Mouse (Mus musculus): ENCODE results near the gene Pptc7.
A peak's percentile ranks its signal among the peaks of the same experiment; 100 is the strongest.
"Not testable (repeated sequence)": the region's sequence is repeated elsewhere in the genome, so short reads cannot be mapped to it uniquely, and the experiment has no call there.

Pptc7 gene

DNA sequence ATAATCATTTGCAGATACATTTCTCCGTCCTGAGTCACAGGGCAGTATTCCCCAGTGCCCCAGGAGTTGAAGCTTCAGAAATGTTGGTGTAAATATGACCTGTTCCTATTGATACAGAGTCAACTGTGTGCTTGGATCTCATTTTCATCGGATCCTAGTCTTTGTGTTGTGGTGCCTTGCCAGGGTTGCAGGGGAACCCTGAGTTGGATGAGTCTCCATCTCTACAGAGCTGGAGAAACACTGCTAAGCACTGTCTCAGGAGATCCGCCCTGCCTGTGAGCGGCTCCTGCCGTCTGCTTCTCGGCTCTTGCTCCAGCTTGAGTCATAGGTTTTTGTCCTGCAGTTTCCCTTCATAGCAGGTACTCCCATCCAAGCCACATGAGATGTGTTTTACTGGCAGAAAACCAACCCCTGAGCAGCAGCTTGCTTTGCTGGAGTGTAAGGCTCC is 15.9 kb downstream of the Pptc7 start:
- no peak for DNase-seq (ENCODE audit: low read depth, low spot score)

DNA sequence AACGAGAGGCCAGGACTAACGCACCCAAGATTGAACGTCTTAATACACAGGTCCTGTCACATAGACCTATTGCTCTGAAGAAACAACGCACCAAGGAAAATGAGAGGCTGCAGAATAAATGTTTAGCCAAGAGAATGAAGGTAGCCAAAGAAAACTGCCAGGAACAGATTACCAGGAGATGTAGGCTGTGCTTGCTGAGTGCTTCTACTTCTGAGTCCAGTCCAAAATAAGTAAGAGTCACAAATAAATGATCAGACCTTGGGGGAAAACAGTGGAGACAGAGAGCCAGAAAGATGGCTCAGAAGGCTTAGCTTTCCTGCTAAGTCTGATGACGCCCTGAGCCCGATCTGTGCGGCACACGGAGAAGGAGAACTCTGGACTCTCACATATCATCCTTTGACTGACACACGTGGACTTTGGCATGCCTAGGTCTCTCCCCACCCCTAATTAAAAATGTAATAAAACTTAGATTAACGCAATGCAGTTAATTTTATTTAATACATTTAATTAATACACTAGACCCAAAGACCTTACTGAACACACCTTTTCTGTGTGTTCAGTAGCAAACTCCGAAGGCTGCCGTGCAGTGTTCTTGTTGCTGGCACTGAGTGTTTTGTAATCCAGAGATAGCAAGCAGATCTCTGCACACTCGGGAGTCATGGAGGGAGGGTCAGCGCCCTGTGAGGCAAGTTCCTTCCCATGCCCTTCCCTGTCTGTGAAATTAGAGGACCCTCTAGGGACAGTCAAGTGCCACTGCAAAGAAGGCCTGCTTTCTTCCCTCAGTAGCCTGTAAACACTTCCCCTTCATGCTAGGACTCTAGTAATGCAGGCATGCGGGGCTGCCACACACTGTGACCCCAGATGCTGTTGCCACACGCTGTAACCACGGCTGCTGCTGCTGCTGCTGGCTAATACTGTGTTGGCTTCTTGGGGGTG is 18.9 kb downstream of the Pptc7 start:
- no peak for DNase-seq (ENCODE audit: low read depth, low spot score)

DNA sequence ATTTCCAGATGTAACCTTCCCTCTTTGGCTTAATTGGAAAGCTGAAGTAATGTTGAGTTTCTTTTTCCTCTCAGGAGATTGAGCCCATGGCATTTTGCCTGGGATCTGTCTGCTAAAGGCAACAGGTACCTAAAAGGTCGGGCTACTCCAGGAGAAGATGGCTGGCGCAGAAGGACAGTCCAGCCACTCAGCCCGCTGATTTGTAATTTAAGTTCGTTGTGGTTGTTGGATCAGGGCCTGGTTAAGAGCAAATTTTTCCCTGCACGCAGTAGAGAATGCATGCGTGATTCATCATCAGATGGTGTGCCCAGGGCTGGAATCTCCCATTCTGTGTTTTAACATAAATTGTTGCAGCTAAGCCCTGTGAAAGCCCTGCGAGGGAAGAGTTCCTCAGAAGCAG is 19.8 kb downstream of the Pptc7 start:
- DNase-seq (ENCODE audit: low read depth, low spot score): no peak

DNA sequence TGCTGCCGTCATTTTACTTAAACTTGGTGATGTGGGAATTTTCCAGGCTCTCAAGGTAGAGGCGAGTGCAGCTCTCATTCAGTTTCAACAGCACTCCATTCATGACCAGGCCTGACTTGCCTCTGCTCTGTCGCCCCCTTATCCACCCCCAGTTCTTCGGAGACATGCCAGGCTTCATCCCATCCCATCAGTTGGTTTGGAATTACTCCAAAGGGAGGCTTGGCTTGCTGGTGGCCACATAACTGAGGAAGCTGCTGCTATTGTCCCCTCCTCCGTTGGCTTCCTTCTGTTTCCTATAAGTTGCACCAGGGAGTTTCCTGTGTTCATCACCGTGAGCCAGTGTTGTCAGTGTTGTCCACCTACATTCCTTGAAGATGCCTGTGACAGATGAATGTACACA is 20.4 kb downstream of the Pptc7 start:
- no peak for DNase-seq (ENCODE audit: low read depth, low spot score)

DNA sequence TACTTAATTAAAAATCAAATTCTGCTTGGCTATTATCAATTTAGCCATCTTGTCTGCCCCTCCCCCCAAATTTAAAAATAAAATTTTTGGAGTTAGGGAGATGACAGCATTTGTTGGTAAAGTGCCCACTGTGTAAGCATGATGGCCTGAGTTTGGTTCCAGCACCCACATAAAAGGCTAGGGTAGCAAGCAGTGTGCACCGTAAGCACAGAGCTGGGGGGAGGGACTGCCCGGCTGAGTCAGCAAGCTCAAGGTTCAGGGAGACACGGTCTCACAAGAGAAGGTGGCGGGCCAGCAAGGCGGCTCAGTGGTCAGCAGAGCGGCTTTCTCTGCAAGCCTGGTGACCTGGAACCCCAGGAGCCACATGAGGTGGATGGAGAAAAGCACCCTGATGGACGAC is 21.3 kb downstream of the Pptc7 start:
- no peak for DNase-seq (ENCODE audit: low read depth, low spot score)

DNA sequence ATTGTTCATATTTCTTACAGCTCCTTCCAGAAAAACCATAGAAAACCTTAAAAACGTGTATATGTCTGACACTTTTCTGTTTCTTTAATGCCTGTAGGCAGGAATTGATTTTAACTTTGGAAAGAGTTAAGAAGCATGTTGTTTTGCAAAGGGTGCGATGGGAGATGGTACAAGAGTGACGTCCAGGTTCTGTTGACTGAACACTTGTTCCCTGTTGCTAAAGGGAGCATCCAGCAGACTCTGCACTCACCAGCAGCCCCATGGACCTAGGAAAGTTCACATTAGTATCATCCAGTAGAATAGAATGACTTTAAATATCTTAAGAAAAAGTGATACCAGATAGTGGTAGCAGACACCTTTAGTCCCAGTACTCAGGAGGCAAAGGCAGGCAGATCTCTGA is 22.4 kb downstream of the Pptc7 start:
- DNase-seq (ENCODE audit: low read depth, low spot score): no peak

DNA sequence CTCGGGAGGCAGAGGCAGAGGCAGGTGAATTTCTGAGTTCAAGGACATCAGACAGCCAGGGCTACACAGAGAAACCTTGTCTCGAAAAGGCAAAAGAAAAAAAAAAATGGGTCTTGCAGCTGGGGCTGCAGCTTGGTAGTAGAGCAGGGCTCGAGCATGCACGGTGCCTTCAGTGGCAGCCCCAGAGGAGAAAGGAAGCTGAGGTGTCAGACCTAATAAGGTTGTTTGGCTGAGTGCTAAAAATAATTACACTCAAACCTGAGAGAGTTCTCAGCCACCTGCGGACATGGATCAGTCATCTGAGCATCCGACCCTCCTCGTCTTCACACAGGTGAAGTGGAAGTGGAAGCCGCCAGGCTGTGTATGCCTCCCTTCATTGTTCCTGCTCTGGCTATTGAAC is 26.5 kb downstream of the Pptc7 start:
- DNase-seq (ENCODE audit: low read depth, low spot score): no peak

DNA sequence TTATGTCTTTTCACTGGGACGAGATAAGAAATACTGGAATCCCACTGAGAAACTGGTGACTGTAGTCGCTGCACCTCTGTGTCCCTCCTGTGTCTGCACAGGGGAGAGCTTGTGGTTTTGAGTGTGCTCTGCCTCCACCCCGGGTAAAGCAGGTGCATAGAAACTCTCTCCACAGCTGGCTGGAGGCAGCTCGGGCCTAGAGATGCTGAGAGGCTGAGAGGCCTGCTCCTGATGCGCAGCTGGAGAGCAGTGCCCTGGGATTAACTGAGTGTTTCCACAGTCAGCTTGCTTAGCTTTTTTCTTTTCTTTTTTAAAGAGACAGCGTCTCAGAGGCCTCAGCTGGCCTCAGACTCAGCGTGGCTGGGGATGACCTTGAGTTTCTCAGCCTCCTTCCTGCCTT is 27.5 kb downstream of the Pptc7 start:
- no peak for DNase-seq (ENCODE audit: low read depth, low spot score)

DNA sequence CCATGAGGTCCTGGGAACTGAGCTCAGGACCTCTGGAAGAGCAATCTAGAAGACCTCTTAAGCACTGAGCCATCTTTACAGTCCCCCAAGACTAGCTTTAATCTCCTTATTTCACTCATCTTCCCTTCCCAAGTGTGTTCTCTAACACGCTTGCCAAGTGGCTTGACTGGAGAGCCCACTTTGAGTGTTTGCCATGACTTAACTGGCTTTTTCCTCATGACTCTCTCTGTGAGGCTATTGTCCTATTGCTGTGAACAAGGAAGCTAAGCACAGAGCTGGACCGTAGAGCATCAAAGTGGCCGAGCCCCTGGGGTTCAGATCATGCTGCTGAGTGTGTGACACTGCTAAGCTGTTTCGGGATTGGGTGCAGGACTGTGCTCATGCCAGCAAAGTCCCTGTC is 28.2 kb downstream of the Pptc7 start:
- DNase-seq (ENCODE audit: low read depth, low spot score): no peak

DNA sequence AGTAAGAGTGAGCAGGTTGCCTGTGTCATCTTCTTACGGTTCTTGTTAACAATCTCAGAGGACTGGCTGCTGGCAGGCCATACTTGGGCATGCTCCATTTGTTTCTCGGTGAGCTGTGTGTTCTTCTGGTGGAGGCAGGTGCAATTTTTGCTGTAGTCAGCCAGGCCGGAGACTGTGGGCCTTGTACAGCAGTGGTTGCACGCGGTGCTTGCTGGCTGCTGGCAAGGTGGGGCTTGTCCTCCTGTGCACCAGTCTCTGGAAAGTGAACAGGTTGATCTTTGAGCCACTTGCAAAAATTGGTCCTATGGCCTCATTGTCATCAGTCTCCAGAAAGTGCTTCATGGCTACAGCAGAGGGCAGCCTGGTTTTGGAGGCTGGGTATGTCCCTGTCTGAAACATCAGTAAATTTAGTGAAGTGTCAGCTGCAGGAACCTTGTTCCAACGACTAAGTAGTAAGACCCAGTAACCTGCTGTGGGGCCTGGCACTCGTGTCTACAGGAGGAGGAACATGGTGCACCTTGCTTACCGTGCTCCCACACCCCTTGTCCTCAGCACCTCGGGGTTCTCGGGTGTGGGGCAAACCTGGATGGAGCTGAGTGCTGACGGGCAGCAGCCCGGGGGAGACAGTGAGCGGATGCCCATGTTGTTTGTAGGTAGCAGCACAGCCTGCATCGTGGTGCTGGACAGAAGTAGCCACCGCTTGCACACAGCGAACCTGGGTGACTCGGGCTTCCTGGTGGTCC is 28.9 kb downstream of the Pptc7 start:
- no peak for DNase-seq (ENCODE audit: low read depth, low spot score)

DNA sequence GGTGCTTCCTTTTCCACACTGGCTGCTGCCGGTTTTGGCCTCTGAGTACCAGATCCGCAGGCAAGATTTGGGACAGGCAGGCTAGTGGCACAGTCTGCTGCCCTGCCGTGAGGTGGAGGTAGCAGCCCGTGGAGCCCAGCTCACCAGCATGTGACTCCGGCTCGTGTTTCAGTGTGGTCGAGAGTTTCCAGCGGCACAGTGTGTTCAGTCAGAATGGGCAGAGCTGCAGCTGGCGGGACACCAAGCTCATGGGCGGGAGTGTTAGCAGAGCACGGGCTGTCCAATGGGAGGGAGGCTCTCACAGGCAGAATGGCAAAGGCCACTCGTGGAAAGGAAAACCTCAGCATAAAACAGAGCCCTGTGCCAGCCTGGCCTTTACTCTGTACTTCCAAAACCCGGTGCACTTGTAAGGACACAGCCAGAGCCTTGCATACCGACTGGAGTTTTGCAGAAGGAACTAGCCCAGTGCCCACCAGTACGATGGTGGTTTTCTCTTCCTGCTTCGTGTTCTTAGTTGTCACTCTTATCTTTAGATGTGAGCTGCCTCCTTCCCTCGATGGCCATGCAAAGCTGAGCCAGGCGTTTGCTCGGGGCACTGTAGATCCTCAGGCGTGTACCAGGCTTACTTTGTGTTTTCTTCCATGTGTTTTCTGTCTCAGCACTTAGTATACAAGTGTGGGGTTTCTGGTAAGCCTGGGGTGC is 31.0 kb downstream of the Pptc7 start:
- DNase-seq (ENCODE audit: low read depth, low spot score): peak; percentile 50

DNA sequence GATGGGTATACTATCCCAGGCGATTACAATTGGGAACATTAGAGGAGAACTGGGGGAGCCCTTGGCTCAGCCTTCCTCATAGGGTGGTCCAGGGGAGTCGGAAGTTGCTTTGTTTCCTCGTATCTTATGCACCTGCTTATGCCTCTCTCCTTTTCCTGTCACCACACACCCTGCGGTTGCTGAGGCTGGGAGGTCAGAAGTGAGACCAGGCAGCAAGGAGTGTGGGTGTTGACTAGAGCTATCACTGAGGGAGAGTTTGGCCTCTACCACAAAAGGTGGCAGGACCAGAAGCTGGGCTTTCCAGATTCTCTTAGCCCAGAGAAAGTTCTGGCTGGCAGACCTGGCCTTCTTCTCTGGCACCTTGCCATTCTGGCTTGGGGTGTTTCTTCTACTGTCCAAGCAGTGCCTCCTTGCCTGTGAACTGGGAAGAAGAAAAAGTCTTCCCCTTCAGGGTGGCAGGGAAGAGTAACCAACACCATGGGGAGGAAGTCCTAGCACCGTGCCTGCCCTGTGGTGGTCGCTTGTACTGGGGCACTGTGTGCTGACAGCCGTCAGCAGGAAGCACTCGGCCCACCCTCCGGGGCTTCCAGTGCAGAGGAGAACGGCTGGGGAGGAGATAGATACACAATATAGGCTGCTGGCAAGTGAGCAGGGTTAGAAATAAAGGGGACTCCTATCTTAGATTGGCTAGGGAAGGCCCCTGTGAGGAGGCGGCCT is 33.3 kb downstream of the Pptc7 start:
- DNase-seq (ENCODE audit: low read depth, low spot score): no peak

DNA sequence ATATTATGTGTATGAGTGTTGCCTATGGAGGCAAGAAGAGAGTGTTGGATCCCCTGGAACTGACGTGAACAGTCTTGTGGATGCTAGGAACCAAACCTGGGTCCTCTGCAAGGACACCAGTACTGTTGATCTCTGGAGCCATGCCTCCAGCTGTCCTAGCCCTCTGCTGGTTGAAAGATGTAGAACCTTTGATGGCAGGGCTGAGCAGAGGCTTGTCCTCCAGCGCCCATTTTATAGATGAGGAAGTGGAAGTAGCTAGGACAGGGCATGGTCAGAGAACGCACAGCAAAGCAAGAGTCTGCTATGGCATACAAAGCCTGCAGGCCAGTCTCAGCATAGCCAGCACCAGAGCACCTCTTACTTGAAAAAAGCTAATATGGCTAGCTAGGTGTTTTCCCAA is 33.9 kb downstream of the Pptc7 start:
- DNase-seq (ENCODE audit: low read depth, low spot score): no peak

DNA sequence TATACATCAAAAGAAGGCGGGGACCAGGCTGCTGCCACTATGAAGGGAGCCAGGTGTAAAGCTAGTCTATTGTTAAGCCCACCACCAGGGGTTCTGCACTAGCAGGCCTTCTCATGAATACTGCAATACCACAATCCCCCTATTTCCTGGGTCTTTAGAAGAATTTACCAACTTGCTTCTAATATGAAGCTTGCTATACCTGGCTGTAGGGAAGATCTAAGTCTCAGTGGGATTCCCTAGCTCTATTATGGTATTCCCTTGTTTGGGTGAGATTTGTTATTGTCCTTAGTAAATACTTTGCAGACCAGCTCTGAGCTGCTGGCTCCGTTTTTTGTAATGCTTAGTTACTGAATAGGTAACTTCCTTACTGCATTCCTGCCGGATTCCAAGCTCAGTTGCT is 34.8 kb downstream of the Pptc7 start:
- DNase-seq (ENCODE audit: low read depth, low spot score): not testable (repeated sequence)

DNA sequence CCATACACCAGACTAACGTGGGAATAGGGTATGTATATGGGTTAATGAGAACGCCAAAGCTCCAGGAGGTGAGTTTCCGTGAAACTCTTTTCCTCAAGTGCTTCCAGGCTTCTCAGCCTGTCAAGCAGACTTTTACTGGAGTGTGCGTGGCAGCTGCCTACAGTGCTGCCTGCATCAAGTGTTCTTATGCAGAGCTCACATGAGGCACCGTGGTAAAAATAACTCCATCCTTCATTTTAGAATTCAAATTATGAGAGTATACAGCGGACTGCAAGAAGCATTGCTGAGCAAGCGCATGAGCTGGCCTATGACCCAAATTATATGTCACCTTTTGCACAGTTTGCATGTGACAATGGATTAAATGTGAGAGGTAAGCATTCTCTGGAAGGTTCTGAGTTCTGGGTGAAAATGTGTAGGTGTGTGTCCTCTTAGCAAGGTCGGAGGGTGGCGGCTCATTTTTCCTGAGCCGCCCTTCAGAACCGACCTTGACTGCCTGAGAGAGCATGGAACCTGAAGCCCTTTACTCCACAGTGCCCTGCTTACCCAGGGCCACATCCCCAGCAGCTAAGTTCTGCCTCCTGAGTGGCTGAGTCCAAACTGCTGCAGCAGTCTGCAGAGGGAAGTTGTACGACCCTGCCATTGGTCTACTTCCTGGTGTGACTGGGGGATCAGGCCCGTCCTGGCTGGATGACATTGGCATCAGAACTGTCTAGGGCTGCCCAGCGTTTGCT is 35.5 kb downstream of the Pptc7 start:
- no peak for DNase-seq (ENCODE audit: low read depth, low spot score)

DNA sequence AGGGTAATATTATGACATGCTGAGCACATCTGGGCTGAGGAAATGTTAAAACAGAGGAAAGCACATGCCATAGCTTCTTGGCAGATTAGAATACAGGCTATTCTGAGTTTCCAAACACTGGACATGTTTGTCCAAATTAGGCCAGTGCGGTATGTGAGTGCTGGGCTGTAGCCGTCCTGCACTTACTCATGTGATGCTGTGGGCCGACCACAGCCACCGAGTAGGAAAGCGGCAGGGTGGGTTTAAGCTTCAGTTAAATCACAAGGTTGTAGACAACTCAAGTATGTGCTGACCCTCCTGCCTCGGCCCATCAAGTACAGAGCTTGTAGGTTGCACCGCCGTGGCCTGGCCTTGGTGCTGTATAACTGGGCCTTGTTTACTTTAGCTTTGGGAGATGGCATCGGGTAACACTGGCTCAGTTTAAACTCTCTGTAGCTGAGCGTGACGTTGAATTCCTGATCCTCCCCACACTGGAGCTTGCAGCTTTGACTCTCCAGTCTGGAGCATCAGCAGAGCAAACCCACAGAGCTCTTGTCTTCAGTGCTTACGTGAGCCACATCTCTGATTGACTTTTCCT is 36.1 kb downstream of the Pptc7 start:
- no peak for DNase-seq (ENCODE audit: low read depth, low spot score)

DNA sequence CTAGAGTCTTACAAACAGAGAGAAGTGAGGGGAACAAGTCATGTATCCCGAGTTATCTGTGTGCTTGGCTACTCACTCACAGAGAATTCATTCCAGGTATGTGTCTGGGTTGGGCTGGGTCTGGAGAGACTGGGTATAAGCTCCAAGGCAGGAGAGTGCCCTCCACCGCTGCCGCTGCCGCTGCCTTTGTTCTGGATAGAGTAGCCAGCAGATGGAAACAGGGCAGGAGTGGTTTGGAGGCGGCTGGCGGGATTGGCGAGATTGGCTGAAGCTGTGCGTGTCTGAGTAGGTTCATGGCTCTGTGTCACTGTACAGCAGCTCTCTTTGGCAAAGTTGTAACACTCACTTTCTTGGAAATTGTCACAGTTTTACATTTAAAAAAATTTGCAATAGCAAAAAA is 39.4 kb downstream of the Pptc7 start:
- no peak for DNase-seq (ENCODE audit: low read depth, low spot score)

DNA sequence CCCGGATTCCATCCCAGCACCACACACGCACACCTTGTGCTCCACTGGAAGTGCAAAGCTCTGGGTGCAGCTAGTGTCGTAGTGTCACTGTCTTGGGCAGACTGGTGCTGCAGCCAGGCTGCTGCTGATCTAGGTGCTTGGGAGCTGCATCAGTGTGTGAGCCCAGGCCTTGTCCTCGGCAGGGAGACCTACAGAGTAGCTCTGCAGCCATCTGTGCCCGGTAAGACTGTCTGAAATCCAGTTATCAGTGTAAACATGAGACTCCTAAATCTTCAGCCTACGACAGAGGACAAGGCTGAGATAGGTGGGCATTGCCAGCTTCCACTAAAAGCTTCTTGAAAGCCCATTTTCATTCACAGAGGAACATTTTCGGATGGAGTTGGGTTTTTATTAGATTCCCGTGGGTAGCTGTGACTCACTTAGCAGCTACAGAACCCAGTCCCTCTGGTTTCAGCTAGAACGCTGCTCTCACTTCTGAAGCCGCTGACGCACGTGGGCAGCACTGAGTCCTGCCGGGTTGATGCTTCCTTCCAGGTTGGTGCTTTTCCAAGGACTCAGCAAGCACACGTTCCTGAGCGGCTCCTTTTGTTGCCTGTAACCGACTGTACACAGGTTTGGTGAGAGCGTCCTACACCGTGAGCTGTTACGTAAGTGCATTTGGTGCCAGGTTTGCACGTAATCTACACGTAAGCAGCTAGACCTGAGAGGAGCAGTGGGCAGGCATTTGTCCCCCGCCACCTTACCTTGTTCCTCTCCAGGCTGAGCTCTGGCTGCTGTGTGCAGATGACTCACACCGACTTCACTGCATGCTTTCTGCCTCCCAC is 40.7 kb downstream of the Pptc7 start:
- DNase-seq (ENCODE audit: low read depth, low spot score): no peak

DNA sequence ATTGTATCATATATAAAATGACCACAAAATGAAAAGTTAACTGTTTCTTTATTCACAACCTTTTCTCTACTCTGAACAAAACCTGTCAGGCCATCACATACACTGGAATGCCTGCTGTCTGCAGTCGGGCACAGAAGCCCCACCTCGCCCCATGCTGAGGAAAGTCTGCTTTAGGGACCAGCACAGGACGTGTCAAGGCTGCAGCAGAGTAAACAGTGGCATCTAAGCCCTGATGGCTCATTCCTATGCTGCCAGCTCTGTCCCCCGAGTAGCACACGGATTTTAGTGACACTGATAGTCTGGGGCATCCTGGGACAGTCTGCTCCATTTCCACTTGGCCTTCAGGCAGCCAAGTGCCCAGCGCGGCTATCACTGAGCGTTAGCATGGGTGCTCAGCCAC is 41.3 kb downstream of the Pptc7 start:
- no peak for DNase-seq (ENCODE audit: low read depth, low spot score)

DNA sequence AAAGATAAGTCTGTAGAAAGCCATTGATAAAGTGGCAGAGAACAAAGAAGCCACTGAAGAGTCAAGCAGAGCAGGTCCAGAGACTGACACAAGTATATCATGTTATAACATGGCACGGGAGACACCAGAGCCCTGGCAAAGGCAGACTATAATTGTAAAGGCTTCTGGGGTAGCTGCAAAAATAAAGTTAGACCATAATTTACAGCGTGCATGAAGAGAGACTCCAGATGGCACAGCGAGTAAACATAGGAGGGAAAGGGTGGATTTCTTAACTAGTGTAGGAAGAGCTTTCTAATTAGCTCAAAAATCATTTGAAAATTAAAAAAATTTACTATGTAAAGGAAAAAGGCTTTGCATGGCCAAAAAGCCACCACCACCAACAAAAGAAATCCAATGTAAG is 43.1 kb downstream of the Pptc7 start:
- DNase-seq (ENCODE audit: low read depth, low spot score): no peak

All from retina, adult 2 months (tissue).